Mouse (Mus musculus) embryo, embryonic 11 days (tissue): Measurements from ENCODE around the gene Ift20.
A peak's percentile ranks its signal among the peaks of the same experiment; 100 is the strongest.

Source experiments
- DNase-seq: peaks from one replicate; pipeline ENCODE4 v3.0.0-alpha.2; 2015

The Ift20 gene

DNA sequence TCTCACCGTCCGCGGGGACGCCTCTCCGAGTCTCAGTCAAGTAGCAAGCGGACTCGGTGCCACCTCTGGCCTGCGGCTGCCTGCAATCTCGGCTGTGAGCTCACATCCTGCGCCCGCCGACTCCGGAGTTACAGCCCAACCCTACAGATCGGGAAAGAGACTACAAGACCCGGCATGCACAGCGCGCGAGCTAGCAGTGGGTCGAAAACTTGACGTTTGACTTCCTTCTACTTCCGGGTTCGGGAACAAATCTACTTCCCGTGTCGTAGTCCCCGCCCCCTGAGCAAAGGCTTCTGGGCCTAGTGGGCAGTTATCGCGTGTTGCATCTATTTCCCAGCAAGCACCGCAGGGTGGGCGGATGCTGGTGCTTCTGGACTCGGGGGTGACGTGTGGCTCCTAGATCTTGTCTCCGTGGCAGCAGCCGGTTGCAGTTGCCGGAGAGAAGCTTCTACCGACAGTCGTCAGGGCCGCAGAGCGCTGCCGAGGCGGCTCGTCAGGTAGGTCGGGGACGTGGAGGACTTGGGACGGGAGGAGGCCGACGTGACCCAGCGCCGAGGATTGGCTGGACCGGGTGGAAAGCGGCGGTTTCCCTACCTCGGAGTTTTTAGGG lies at the start of gene Ift20, which contains the start of gene Tnfaip1:
TSS of gene Ift20 (plus strand) at position 282 of the 610 bp plus-strand sequence.
TSS of gene Tnfaip1 (minus strand) at position 253 of the 610 bp plus-strand sequence.
- DNase-seq, result peak; percentile 99

DNA sequence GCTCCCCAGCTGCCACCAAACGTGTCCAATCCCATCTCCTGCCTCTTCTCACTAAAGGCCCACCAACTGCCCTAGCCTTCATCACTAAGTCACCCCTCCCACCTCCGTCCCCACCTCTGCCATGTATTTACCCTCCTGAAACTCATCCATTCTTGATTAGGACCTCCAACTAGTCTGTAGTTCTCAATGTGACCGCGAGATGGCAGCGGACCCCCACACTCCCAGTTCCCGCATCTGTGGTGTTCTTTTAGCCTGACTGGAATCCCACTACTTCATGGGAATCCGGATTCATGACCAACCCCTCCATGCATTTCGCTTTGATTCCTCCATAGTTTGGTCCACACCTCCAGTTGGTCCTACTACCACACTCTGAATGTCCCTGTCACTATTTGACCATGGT lies 48.0 kb upstream of the Ift20 start:
- DNase-seq, result peak; percentile 79

DNA sequence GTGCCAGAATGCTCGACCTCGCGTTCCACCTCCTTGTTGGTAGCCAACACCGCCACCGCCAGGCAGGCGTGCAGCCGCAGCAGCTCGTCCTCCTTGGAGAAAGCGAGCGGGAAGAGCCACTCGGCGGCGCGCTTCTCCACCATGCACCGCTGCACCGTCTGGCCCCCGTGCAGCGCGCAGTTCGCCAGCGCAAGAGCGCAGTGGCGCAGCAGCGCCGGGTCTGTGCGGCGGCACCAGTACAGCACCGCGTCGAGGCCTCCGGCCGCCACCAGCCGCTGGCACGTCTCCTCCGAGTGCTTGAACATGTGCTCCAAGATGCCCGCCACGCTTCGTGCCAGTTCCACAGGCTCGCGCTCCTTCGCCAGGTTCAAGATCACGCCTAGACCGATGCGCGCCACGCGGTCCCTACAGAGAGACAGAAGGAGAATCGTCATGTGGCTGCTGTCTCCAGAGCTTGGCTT lies 45.4 kb upstream of the Ift20 start:
- peak; percentile 84 for DNase-seq

DNA sequence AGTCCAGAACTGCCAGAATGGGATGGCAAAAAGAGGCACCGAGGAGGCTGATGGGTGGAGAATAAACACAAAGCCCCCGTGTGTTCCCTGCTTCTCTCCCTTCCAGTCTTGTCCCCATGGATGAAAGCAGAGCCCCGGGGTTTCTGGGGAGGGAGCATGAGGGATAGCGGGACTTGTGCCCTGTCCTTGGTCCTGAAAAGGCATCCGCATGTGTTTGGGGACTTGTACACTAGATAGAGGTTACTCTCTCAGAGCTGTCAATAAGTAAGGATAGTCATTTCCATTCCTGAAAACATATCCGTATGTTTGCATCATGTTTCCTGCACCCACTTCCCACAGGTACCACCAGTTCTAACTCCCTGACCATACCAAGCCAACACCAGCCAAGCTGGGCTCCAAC lies 40.3 kb upstream of the Ift20 start:
- DNase-seq, result peak; percentile 75

DNA sequence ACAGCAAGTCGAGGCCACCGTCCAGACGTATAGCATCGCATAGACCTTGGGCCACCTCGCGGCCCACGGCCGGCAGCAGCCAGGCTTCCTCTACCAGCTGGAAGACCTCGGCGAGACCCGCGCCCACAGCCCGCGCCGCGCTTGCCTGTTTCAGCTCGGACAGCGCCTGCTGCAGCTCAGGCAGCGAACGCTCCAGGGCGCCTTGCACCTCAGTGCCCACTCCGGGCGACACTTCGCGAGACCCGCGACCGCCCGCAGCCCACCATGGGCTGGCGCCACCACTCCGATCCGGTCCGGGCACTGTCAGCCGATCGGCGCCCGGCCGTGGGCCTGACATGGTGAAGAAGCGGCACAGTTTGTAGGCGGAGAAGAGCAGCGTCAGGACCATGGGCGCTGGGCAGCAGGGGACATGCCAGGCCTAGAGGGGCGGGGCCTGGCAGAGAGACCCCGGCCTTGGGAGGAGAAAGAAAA lies 39.1 kb upstream of the Ift20 start:
- DNase-seq, result peak; percentile 61

DNA sequence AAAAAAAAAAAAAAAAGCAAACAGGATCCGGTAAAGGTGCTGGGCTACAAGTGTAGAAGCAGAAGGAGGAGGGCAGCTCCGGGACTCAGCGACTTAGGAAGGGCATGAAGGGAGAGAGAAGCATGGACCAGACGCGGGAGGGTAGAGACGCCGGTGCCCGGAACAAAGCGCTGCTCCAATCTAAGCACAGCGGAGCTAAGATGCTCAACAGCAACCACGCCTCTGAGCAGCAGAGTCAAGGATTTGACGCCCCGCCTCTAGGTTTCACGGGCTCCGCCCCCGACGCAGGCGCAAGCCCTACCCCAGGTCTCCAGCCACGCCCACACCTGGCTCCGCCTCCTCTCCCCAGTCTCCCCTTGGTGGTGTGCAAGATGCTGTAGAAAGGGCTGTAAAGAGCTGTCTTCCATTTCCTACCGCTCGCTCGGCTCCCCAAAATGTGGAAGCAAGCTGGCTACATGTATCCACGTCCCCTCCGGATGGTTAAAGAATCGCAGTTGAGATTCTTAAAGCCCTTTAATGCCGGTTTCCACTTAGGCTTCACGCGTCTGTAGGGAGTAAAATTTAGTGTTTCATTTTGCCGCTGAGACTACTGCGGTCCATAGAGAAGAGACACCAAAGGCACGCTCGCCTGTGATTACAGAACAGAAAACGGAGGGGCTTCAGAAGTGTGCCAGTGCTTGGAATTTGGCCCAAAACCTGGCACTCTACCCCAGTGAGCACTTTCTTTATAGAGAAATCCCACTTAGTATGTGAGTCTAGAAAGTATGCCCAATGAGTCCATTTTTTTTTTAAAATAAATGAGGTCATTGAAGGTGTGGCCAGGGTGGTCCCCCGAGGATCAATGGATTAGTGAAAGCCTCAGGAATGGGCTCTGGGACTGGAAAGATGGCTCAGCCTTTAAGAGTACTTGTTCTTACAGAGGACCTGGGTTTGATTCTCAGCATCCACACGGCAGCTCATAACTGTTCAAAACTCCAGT lies 38.3 kb upstream of the Ift20 start, which contains the start of gene Sarm1:
TSS of gene Sarm1 (minus strand) at position 211 of the 979 bp plus-strand sequence.
- DNase-seq, result peak; percentile 98

DNA sequence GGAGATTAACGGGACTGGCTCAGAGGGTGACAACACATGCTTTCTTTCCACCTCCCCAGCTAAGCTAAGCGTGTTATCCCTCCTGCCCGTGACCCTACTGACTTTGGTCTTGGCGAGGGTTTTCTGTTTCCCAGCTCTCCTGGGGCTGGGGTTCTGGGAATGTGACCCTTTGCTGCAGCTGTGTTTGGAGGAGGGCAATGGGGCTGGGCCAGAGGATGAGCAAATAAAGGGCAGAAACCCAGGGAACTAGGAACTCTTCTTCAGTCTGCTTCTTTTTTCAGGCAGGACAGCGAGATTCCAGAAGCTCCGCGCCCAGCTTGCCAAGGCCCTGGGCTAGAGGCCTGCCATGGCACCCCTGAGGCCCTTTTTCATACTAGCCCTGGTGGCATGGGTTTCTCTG lies 37.2 kb upstream of the Ift20 start, which contains the start of gene Vtn:
TSS of gene Vtn (plus strand) at position 88 of the 400 bp plus-strand sequence.
- peak; percentile 17 for DNase-seq

DNA sequence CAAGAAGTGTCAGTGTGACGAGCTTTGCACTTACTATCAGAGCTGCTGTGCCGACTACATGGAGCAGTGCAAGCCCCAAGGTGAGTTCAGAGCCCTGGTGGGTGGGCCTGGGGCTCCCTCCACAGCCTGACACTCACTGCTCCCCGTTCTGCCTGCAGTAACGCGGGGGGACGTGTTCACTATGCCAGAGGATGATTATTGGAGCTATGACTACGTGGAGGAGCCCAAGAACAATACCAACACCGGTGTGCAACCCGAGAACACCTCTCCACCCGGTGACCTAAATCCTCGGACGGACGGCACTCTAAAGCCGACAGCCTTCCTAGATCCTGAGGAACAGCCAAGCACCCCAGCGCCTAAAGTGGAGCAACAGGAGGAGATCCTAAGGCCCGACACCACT lies 36.6 kb upstream of the Ift20 start:
- DNase-seq, result no peak

DNA sequence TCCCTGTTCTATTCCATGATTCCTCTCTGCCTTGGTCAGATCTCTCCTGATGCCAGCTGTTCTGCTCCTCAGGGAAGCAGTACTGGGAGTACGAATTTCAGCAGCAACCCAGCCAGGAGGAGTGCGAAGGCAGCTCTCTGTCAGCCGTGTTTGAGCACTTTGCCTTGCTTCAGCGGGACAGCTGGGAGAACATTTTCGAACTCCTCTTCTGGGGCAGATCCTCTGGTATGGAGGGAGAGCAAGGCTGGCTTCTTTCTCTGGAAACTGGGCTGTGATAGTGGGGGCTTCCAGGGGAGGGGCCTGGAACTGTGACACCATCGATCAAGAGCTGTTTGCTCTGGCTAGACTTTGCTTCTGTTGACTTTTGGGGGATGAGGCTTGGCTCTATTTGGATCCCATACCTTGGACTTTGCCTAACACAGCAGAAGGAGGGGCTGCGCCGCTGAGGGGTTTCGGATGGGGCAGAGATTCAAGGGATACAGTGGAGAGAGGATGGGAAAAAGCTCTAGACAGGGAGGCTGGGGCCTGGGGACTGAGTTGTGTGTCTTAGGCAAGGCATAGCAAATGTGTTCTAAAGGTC lies 35.4 kb upstream of the Ift20 start:
- no peak for DNase-seq

DNA sequence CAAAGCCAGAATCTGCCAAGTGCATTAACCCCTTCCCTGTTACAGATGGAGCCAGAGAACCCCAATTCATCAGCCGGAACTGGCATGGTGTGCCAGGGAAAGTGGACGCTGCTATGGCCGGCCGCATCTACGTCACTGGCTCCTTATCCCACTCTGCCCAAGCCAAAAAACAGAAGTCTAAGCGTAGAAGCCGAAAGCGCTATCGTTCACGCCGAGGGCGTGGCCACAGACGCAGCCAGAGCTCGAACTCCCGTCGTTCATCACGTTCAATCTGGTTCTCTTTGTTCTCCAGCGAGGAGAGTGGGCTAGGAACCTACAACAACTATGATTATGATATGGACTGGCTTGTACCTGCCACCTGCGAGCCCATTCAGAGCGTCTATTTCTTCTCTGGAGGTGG lies 34.6 kb upstream of the Ift20 start:
- DNase-seq, result no peak

DNA sequence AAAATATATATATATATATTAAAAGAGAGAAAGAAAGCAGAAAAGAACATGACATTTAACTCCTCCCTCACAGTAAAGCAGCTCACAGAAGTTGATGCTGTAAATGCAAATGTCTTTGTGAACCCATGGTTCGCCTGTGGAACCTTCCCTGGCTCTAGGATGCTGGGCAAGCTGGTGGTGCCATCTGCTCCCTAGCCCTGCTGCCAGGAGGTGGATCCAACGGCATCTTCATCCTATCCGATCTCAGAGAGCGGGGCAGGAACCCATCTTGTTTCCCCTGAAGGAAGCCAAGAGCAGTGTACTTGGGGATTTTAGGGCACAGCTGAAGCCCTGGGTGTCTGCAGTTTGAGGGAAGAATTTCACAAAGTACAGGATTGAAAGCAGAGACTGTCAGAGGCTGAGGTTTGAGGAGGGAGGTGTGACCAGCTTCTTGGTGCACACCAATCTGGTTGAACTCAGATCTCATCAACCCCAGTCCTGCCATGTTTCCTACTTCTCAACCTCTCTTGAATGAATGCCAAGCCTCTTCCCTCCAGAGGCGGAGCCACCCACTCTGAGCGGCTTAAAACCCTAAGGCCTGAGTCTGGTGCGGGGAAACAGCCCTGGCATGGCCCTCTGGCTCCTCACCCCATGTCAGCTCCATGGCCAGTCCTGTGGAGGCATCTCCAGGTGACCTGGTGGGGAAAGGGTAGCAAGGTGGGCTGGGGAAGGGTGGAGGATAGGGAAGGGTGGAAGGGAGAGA lies 33.1 kb upstream of the Ift20 start, which contains the start of gene Sebox:
TSS of gene Sebox (plus strand) at position 539 of the 742 bp plus-strand sequence.
- no peak for DNase-seq

DNA sequence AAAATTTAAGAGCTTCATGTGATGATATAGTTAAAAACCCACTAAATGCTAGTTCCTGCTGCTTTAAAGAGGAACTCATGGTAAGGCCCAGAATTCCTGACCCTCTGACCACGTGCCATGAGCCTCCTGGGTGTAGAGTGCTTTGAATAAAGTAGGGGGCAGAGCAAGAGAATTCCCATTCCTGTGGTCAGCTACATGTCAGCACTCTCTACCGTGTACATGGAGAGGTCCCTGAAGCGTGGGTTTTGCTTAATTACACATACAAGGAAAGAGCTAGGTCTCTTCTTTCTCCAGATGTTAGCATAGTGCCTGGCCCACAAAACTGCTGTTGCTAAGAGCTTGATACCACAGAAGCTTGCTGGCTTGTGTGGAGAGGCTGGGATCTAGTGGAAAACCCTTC lies 30.7 kb upstream of the Ift20 start:
- no peak for DNase-seq

DNA sequence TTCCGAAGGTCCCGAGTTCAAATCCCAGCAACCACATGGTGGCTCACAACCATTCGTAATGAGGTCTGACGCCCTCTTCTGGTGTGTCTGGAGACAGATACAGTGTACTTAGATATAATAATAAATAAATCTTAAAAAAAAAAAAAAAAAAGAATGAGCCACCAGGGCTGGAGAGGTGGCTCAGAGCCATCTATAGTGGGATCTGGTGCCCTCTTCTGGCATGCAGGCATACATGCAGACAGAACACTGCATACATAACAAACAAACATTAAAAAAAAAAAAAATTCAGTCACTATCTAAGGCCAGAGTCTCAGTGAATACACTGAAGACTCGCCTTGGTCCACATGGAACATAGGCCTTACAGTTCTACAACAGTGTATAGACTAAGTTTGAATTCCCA lies 27.0 kb upstream of the Ift20 start:
- DNase-seq, result peak; percentile 43

DNA sequence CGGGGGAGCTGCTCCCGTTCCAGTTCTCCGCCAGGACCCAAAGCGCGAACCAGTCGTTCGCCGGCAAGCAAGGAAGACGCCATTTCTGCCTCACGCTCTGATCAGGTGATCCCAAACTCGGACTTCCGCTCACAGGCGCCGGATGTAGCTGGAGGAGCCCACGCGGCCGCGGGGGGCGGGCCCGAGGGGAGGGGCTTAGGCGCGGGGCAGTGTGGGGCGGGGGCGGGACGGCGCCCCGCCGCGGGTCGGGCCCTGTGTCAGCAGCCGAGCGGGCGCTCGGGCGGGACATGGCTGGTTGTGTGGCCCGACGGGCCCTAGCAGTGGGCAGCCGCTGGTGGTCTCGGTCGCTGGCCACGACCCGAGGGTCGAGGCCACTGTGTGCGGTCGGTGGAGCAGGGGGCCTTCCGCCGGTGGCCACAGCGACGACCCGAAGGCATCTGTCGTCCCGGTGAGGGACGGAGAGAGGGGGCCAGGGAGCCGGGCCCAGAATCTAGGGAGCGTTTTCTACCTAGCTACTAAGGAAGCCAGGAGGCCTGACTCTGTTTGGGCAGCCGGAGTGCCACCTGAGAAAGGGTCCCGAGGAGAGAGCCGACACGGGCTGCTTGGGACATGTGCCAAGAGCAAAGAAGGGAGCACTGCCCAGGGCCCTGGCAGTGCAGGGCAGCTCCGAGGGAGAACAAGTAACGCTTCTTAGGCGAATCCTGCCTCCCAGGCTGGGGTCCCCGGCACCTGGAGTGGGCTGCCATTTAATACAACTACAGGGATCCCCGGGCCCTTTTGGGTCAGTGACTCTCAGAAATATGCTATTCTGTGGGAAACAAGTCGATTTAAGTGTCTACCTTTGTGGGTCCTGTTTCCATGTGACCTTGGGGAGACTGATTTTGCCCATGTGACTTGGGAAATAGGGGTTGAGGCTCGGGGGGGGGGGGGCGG lies 23.9 kb upstream of the Ift20 start, which contains the start of the genes Tmem199 and Poldip2:
TSS of gene Tmem199 (minus strand) at position 148 of the 933 bp plus-strand sequence.
TSS of gene Poldip2 (plus strand) at position 169 of the 933 bp plus-strand sequence.
- DNase-seq, result peak; percentile 97

DNA sequence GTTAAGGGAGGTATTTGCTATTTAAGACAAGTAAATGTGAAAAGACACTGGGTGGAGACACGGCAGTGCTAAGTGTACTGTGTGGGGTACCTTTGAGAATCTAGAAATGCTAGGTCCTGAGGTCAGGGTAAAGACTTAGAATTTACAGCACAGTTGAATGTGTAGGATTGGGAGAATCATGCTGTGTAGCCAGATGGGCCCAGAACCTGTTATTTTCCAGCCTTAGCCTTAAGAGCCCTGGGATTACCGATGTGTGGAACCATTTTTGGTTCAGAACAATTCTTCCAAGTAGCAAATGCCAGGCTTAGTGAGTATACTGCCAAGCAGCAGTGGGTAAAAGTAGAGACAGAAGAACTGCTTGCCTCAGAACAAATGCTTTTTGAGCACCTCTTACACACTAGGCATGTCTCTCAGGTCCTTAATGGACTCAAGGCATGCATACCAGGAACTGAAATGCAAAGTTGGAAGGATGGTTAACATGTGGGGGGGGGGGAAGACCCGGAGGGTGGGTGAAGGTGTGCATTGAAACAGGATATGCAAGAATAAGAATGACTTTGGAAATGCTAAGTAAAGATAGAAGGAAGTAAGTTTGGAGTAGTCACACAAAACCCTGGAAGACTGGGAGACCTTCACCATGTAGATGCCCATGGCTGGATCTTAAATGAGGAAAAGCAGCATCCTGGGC lies 22.9 kb upstream of the Ift20 start:
- no peak for DNase-seq

DNA sequence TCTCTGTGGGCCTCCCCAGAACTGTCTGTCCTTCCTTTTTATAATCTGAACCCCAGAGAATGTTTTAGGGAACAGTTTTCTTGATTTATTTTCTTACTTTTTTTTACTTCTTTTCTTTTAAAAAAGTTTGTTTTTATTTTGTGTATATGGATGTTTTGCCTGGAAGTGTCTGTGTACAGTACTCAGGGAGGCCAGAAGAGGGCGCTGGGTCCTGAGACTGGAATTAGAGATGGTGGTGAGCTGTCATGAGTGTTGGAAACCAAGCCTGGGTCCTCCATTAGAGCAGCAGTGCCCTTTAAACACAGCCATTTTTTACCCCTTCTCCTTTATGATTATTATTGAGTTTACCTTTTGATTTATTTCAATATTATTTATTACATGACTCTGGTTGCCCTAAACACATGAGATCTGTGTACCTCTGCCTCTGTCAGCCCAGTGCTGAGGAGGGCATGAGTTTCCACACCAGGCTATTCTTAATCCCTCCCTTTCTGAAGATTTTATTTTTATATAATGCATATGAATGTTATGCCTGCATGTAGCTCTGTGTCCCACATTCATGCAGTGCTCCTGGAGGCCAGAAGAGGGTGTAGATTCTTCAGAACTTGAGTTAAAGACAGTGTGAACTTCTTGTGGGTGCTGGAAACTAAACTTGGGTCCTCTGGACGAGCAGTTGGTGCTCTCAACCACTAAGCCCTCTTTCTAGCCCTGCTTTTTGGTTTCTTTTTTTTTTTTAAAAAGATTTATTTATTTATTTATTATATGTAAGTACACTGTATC lies 20.4 kb upstream of the Ift20 start:
- no peak for DNase-seq

DNA sequence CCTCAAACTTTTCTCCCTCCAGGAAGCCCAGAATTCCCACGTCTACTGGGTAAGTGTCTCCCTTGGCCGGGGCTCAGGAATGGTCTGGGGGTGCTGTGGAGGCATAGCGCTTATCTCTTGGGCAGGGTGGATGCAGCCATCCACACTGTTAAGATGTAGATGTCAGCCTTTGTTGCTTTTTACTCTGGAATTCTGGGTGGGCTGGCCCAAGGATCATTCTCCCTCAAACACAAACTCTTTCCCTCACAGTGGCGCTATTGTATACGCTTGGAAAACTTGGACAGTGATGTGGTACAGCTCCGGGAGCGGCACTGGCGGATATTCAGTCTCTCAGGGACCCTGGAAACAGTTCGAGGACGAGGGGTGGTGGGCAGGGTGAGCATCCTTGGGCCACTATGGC lies 17.2 kb upstream of the Ift20 start:
- DNase-seq, result no peak

DNA sequence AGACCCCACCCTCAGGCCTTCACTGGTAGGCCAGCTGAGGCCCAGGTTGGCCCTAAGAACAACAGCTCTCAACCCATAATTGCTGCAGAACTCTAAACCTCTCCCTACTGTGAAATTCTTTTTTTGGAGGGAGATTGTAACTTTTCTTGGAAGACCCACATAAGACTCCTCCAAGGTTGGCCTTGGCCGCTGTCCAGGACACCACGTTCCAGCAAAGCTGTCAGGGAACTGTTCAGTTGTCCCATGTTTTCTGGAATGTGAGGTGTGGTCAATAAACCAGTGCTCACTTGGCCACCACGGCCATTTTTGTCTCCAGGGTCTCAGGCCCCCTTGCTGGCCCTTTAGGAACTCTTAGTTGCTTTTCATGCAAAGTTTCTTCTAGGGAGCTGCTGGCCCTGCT lies 14.3 kb upstream of the Ift20 start:
- no peak for DNase-seq

DNA sequence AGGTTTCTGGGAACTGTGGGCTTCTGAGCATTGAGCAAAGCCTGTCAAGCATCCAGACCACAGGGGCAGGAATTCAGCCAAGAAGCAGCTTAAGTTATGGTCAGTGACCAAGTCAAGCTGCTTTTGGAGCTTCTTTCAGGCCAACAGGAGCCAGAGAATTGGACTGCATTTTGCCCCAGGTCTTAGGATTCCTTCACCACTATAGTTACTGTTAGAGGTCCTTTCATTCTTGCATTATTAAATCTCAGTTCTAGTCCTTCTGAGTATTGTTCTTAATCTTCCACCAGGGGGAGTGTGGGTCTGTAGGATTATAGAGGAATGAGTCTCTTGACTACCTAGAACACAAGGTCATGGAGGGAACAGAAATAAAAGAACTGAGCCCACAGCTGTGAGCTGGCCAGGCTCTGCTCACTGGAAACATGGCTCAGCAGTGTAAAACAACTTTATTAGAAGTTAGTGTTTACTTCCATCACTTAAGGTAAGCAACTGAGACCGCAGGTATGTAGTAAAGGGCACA lies 13.6 kb upstream of the Ift20 start:
- no peak for DNase-seq
